Mouse (Mus musculus) thymus, adult 18-20 months (tissue): ENCODE measurements around the gene Prkce.
A peak's percentile ranks its signal among the peaks of the same experiment; 100 is the strongest.
"Not testable (repeated sequence)": the region's sequence is repeated elsewhere in the genome, so short reads cannot be mapped to it uniquely, and the experiment has no call there.

Experiments used
- DNase-seq, 2 experiments: peaks; one replicate each; pipeline ENCODE4 v3.0.0; 2022; ENCODE audit warnings: mixed read lengths in 2 of 2

Prkce gene

GRCm38 (mm10) chr17:86460645-86461430 is 293.3 kb downstream of the Prkce start:
- DNase-seq: no peak

- DNase-seq: no peak
Measured at GRCm38 (mm10) chr17:86463369-86463768, 295.8 kb downstream of the Prkce start.

GRCm38 (mm10) chr17:86464197-86464596 is 296.6 kb downstream of the Prkce start:
- no peak for DNase-seq

- no peak for DNase-seq
Measured at GRCm38 (mm10) chr17:86464689-86465363, 297.2 kb downstream of the Prkce start.

- no peak for DNase-seq
Measured at GRCm38 (mm10) chr17:86465865-86466264, 298.3 kb downstream of the Prkce start.

GRCm38 (mm10) chr17:86466412-86466811 is 298.8 kb downstream of the Prkce start:
- DNase-seq: no peak

GRCm38 (mm10) chr17:86466871-86467270 is 299.3 kb downstream of the Prkce start:
- no peak for DNase-seq

GRCm38 (mm10) chr17:86467291-86467898 is 299.8 kb downstream of the Prkce start:
- DNase-seq: no peak

- no peak for DNase-seq
Measured at GRCm38 (mm10) chr17:86467967-86468366, 300.4 kb downstream of the Prkce start.

- no peak for DNase-seq
Measured at GRCm38 (mm10) chr17:86470160-86470559, 302.6 kb downstream of the Prkce start.

GRCm38 (mm10) chr17:86471684-86472083 is 304.1 kb downstream of the Prkce start:
- DNase-seq: peak in 1 of 2 experiments; percentile 26

- DNase-seq: no peak
Measured at GRCm38 (mm10) chr17:86476674-86477073, 309.1 kb downstream of the Prkce start.

- not testable (repeated sequence) for DNase-seq
Measured at GRCm38 (mm10) chr17:86477401-86477800, 309.8 kb downstream of the Prkce start.

- no peak for DNase-seq
Measured at GRCm38 (mm10) chr17:86479406-86479805, 311.8 kb downstream of the Prkce start.

- DNase-seq: no peak
Measured at GRCm38 (mm10) chr17:86482675-86483074, 315.1 kb downstream of the Prkce start.

GRCm38 (mm10) chr17:86484087-86484737 is 316.6 kb downstream of the Prkce start:
- DNase-seq: peak in 1 of 2 experiments; percentile 32

- no peak for DNase-seq
Measured at GRCm38 (mm10) chr17:86486657-86487056, 319.1 kb downstream of the Prkce start.

- no peak for DNase-seq
Measured at GRCm38 (mm10) chr17:86487450-86487849, 319.9 kb downstream of the Prkce start.

- DNase-seq: no peak
Measured at GRCm38 (mm10) chr17:86489827-86490226, 322.2 kb downstream of the Prkce start.

GRCm38 (mm10) chr17:86492376-86492775 is 324.8 kb downstream of the Prkce start:
- no peak for DNase-seq

- DNase-seq: no peak
Measured at GRCm38 (mm10) chr17:86493891-86494420, 326.4 kb downstream of the Prkce start.

- no peak for DNase-seq
Measured at GRCm38 (mm10) chr17:86494494-86494893, 326.9 kb downstream of the Prkce start.

GRCm38 (mm10) chr17:86494895-86495294 is 327.3 kb downstream of the Prkce start:
- DNase-seq: no peak
